Mouse (Mus musculus) cerebellum, adult 2 months (tissue): ENCODE measurements at regions not wholly inside any gene's neighbourhood (a gene's known extent, or its start where the extent isn't known, plus 50 kb on each side); places are given as distances from the start of the nearest gene placed in this dataset.

Source experiments
- DNase-seq, 2 experiments: peaks; one replicate each; pipeline ENCODE4 v3.0.0; 2021
- H3K27ac ChIP-seq: fragments of 200-500 bp; 2 replicates; pipeline ENCODE4 v1.5.1; 2012; ENCODE audit warnings: low read length, control low read depth, inconsistent platforms; ENCODE audit not compliant: insufficient read depth
- H3K27me3 ChIP-seq: fragments of 200-500 bp; 2 replicates; pipeline ENCODE4 v1.6.1; 2012; ENCODE audit warnings: inconsistent platforms, mild to moderate bottlenecking, low read length, moderate library complexity; ENCODE audit not compliant: control insufficient read depth, insufficient read depth
- H3K4me1 ChIP-seq: fragments of 200-500 bp; 2 replicates; pipeline ENCODE4 v1.6.1; 2011; ENCODE audit warnings: low read length; ENCODE audit not compliant: control insufficient read depth, insufficient read depth
- H3K4me3 ChIP-seq: fragments of 200-500 bp; replicated peaks from 2 replicates; pipeline ENCODE3; 2011; ENCODE audit warnings: mild to moderate bottlenecking, low read depth, low read length, control low read depth; ENCODE audit not compliant: insufficient read depth
- CTCF ChIP-seq: fragments of 200-500 bp; IDR thresholded peaks from 2 replicates; pipeline ENCODE4 v1.5.1; 2011; ENCODE audit warnings: low read depth, mild to moderate bottlenecking, control low read depth, low read length, moderate library complexity, borderline replicate concordance; ENCODE audit not compliant: insufficient read depth
- POLR2A ChIP-seq: fragments of 200-500 bp; IDR thresholded peaks from 2 replicates; pipeline ENCODE4 v1.6.1; 2011; ENCODE audit warnings: low read length, control low read depth, borderline replicate concordance; ENCODE audit not compliant: insufficient read depth
- WGBS: fragments of 180-500 bp; shearing (Covaris S2); methylation state at CpG from one replicate; pipeline ENCODE4 v1.1.7; 2018; 5-methylcytosine and 5-hydroxymethylcytosine counted together

- no peak overlapping the region for H3K4me3 ChIP-seq
- TF ChIP-seq POLR2A (no peak), CTCF (no peak)
- no peak for DNase-seq
- H3K27ac ChIP-seq = no peak overlapping the region
- 47% methylated on average over 9 of the region's 9 CpGs for WGBS
- no peaks in the 10 kb centered on the region for H3K27me3 ChIP-seq
- no peaks in the 10 kb centered on the region for H3K4me1 ChIP-seq
Measured at GRCm38 (mm10) chr6:120585118-120585940, 54.2 kb upstream of the Hdhd5 start.

- no peaks in the 10 kb centered on the region for H3K27me3 ChIP-seq
- no peaks in the 10 kb centered on the region for H3K4me1 ChIP-seq
- no peak overlapping the region for H3K27ac ChIP-seq
- 98% methylated on average over 2 of the region's 2 CpGs for WGBS
- DNase-seq = no peak
- no peak overlapping the region for H3K4me3 ChIP-seq
- TF ChIP-seq POLR2A (no peak), CTCF (no peak)
Measured at GRCm38 (mm10) chr6:120581748-120582147, 50.6 kb upstream of the Hdhd5 start.
